19 mouse cellular contexts compared by ENCODE assay signal in the genomic region with DNA sequence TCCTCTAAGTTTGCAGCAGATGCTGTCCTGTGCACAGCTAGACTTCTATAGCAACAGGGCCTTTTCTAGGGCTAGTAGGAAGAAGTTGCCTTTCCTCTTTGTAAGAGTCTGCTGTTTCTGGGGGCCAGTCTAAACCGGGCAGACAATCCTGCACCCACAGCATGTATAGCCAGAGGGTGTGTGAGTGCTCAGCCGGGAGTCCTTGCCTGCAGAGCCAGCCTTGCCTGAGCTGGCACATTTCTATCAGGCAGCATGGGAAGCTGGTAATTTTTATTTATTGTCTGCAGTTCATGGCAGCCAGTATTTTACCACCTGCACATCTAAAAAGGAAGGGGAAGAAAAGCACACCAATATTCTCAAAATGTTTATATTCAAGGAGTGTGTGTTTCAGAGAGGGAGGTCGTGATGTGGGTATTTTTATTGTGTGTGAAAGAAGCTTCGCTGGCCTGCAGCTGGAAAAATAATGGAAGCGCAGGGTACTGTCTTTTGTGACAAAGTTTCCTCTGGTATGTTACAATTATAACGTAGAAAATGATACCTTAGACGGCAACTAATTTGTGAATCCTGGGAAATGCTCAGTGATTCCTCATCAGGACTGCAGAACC.
DNase-seq lines count a peak whose midpoint lies in the region; ATAC-seq and TF ChIP-seq lines count a peak whose summit lies in the region.
"Had no signal": no experiment of that assay in that cellular context is flagged by ENCODE, and none has a peak within 500 bp of the region (broad histone marks: within the 10 kb centered on the region; RNA-seq: fewer than 3 reads in every experiment).

No protein-coding gene starts in this region.

- peak; percentile 4 for DNase-seq in ES-CJ7 (ENCODE audit: low read depth, low spot score)
- DNase-seq in embryo, embryonic 9.5 days (ENCODE audit: extremely low spot score) = peak; percentile 8
- peak; percentile 8 for DNase-seq in hindbrain, embryonic 10.5 days (ENCODE audit: low spot score)
- no peak for DNase-seq in liver
- no peak for DNase-seq in adrenal gland, postnatal 10 days
- DNase-seq in spleen, postnatal 10 days (ENCODE audit: low spot score in 2 of 2) = no peak
- no peak for DNase-seq in layer of hippocampus, adult 2 months (ENCODE audit: low spot score in 2 of 2)
- DNase-seq: adrenal gland, postnatal 36 days; B cell, adult 2 months; cerebellum, adult 11-12 months; gastrocnemius, adult 2 months; heart, postnatal 36 days; kidney, adult 11 months; kidney, postnatal 36 days; lung, embryonic 14.5 days; right cerebral cortex, postnatal 14 days; thymus, adult 2 months had no signal

- H3K4me2 ChIP-seq in midbrain, embryonic 12.5 days (replicated peaks) = 0 out of 2 replicates have a peak overlapping the region, but pooled peaks have one; percentile 6
- H3K4me2 ChIP-seq: lung, embryonic 14.5 days had no signal

- H3K4me1 ChIP-seq in hindbrain, embryonic 10.5 days (replicated peaks) = peaks cover 11% of the 10 kb centered on the region
- peaks cover 9% of the 10 kb centered on the region for H3K4me1 ChIP-seq in midbrain, embryonic 12.5 days
- H3K4me1 ChIP-seq: heart, embryonic 10.5 days had no signal

- no peaks in the 10 kb centered on the region for H3K27me3 ChIP-seq in hindbrain, embryonic 10.5 days (ENCODE audit: insufficient read depth, poor library complexity, severe bottlenecking)
- H3K27me3 ChIP-seq in midbrain, embryonic 12.5 days = no peaks in the 10 kb centered on the region

- H3K9me3 ChIP-seq in hindbrain, embryonic 10.5 days = peaks cover 3% of the 10 kb centered on the region; the same call in 1 of the 2 replicates
- H3K9me3 ChIP-seq in midbrain, embryonic 12.5 days = peaks cover 4% of the 10 kb centered on the region; the same call in 1 of the 2 replicates
- H3K9me3 ChIP-seq: heart, embryonic 10.5 days had no signal

- H3K4me3 ChIP-seq in hindbrain, embryonic 10.5 days = no peak overlapping the region
- no peak overlapping the region for H3K4me3 ChIP-seq in midbrain, embryonic 12.5 days
- H3K4me3 ChIP-seq in layer of hippocampus, adult 2 months = no peak overlapping the region
- H3K4me3 ChIP-seq: gastrocnemius, adult 2 months; heart, embryonic 10.5 days had no signal

- no peaks in the 10 kb centered on the region for H3K36me3 ChIP-seq in hindbrain, embryonic 10.5 days
- H3K36me3 ChIP-seq in midbrain, embryonic 12.5 days = no peaks in the 10 kb centered on the region
- H3K36me3 ChIP-seq: heart, embryonic 10.5 days had no signal

- ATAC-seq in midbrain, embryonic 12.5 days (ENCODE audit: low FRiP score, low read depth) = 0 out of 2 replicates have a peak, but pooled peaks have one; percentile 52

- H3K27ac ChIP-seq in hindbrain, embryonic 10.5 days = peak overlapping the region; percentile 42; the same call in 1 of the 2 replicates
- H3K27ac ChIP-seq in midbrain, embryonic 12.5 days (replicated peaks) = no peak overlapping the region
- no peak overlapping the region for H3K27ac ChIP-seq in layer of hippocampus, adult 2 months
- H3K27ac ChIP-seq: gastrocnemius, adult 2 months; heart, embryonic 10.5 days had no signal

- H3K9ac ChIP-seq in midbrain, embryonic 12.5 days (replicated peaks) = no peak overlapping the region
- H3K9ac ChIP-seq: lung, embryonic 14.5 days had no signal

- WGBS in hindbrain, embryonic 10.5 days = 14% methylated on average over 7 of the region's 7 CpGs
- WGBS in midbrain, embryonic 12.5 days = 7% methylated on average over 7 of the region's 7 CpGs

- TF ChIP-seq CTCF in layer of hippocampus, adult 2 months (conservative IDR thresholded peaks at IDR 0.05) = no peak

Comparison
In these comparisons a context has a peak if more than half of its experiments do, and no peak if none do; other contexts are left out.
1. DNase-seq: peak in ES-CJ7 (single experiment), embryo, embryonic 9.5 days (single experiment) and hindbrain, embryonic 10.5 days (single experiment); none in liver (single experiment), adrenal gland, postnatal 10 days (single experiment), spleen, postnatal 10 days (0 of 2) and layer of hippocampus, adult 2 months (0 of 2).